Mouse (Mus musculus) cerebellum, adult (tissue): ENCODE results near the gene Cntrob.

Experiments used
- ATAC-seq: cut with Nextera tagmentation; 2 replicates; pipeline ENCODE4 v1.9.2; 2017; ENCODE audit warnings: mild to moderate bottlenecking, moderate library complexity, mixed read lengths; ENCODE audit not compliant: insufficient number of reproducible peaks, low FRiP score, low TSS enrichment

Cntrob gene

GRCm38 (mm10) chr11:69323667-69324111, at the start of gene Cntrob, which contains the start of gene Trappc1:
Gene Cntrob (minus strand): TSS chr11:69323775.
Gene Trappc1 (plus strand): TSS chr11:69323980.
- ATAC-seq, result peak; percentile 95

- no peak for ATAC-seq
These were observed 49.2 kb upstream of the Cntrob start for GRCm38 (mm10) chr11:69372780-69373170.

GRCm38 (mm10) chr11:69372056-69372779, 48.6 kb upstream of the Cntrob start:
- peak; percentile 76; the same call in 1 of the 2 replicates for ATAC-seq

- ATAC-seq, result no peak
These were observed 48.0 kb upstream of the Cntrob start for GRCm38 (mm10) chr11:69371601-69372000.

DNA sequence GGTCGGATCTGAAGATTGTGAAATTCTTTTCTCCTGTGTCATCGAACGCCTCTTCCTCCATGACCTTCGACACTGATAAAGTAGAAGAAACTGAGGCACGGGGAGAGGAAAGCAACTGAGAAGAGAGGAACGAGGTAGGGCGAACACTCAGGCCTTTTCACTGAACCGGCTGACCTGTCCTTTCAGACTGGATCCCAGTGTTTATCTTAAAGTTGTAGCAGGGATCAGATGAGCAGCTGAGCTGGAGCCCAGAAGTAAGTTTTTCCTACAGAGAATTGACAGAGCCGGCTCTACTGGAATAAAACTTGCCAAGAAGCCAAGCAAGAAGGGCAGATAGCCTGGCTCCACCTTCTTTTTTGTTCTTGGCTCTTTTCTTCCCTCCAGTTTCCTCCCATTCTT, 47.2 kb upstream of the Cntrob start:
- no peak for ATAC-seq

GRCm38 (mm10) chr11:69369990-69370816, 46.6 kb upstream of the Cntrob start:
- ATAC-seq, result no peak

GRCm38 (mm10) chr11:69369215-69369989, 45.8 kb upstream of the Cntrob start, which contains the start of gene Chd3:
Gene Chd3 (minus strand): TSS chr11:69369406.
- no peak for ATAC-seq

DNA sequence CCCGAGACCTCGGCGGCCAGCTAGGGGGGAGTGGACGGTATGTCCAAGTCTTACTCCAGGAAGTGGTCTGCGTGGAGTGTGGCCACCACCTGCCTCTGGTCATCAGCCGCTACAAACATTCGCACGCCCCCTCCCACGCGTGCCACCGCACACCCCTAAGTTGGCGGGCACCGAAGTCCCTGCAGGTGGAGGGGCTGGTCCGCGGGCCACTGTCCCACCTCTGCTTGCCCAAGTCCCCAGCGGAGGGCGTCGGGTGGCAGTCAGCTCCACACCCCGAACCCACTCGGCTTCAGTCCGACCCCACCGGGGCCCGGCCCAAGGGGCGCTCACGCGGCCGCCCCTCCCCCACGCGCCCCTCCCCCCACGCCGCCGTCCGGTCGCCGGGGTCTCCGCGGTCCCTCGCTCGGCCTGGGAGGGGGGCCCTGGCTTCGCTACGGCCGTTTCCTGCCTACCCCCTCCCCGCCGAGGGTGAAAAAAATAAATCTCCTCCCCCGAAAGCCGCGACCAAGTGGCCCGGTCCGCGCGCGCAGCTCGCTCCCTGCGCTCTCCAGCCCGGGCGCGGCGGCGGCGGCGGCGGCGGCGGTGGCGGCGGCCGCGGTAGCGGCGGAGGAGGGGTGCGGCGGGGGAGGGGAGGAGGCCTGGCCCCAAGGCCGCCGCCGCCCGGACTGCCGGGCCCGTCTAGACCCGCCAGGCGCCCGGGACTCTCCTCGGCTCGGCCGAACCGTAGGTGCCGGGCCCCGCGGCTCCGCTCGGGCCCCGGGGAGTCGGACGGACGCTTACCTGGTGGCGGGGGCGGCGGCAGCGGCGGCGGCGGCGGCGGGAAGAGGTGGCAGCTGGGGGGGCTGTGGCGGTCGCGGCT, 45.0 kb upstream of the Cntrob start:
- no peak for ATAC-seq

DNA sequence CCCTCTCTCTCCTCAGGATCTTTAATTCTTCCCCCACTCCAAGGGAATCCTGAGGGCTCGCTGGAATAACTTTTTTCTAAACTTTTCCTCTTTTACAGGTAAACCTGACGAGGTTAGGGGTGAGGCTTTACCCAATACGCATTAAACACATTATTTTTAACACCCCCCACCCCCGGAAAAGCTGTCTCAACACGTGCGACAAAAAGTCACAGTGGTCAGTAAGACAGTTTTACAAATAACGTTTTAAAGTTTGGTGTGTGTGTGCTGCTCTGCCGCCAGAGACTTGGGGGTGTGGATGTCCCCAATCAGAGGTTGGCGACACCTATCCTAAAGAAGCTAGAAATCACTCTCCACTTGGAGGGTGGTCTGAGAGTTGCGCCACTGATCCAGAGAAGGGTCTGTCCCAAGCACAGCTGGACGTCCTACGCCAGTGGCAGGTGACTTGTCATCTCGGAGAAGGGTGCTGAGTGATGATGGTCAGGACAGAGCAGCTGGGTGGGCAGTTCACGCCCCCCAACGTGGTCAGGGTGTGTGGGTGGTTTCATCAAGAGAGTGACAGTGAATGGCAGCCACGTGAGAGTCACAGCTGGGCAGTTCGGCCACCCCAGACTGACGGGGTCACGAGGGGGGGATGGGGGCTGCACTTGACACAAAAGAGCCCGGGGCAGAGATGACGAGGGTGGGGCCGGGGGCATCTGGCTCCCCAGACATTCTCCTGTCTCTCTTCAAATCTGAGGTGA, 44.2 kb upstream of the Cntrob start:
- no peak for ATAC-seq

DNA sequence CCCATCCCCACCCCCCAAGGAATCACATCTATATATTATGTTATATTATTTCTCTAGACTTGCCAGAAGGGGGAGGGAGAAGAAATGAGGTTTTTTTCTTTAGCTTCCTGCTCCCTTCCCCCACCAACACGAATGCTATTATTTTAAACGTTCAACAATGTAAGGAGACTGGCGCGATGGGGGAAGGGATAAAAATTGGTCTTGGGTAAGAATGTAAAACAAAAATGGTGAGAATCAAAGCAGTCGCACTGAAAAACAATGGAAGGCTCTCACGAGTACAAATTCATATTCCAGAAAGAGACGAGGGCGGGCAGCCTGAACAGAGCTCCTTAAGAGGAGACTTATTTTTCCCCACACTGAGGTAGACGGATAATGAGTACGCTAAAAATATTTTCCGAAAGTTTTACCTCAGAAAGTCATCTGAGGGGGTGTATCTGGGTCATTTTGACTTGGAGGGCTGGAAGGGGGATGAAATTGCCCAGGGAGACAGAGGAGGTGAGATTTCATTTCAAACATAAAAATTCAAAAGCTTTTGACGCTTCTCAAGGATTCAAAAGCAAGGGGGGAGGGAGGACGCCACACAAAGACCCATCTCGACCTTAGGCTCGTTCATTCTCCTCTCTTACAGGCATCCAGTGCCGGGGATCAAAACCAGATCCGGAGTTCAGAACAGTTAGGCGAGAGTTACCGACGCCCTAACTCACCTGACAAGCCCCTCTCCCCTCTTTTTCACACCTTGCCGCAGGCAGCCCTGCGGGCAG, 43.5 kb upstream of the Cntrob start:
- no peak for ATAC-seq

DNA sequence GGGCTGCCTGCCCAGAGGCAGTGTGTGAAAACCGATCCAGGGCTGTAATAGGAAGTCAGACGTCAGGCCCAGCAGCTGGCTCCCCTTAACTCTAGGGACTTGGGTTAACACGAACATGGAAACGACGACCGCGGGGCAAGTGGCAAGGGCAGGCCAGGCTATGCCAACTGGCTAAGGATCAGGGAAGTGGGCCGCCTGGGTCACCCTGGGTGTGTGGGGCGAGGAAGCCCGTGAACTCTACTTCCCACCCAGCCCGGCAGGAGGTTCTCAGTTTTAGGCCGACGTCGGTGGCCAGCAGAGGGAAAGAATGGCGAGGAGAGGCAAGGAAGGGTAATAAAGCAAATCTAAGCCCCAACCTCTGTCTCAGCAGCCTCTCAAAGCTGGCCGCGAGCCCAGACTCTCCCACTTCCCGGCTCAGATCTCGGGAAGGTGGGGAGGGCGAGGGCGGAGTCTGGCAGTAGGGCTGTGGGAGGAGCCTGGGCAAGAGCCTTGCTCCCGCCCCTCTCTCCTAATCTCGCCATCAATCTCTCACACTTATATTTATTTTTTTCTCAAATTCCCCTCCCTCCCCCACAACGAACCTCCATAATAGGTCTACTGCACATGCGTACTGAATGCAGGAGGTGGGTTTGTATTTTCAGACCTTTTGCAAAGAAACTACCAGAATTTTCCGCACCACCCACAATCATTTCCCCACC, 42.7 kb upstream of the Cntrob start:
- no peak for ATAC-seq

DNA sequence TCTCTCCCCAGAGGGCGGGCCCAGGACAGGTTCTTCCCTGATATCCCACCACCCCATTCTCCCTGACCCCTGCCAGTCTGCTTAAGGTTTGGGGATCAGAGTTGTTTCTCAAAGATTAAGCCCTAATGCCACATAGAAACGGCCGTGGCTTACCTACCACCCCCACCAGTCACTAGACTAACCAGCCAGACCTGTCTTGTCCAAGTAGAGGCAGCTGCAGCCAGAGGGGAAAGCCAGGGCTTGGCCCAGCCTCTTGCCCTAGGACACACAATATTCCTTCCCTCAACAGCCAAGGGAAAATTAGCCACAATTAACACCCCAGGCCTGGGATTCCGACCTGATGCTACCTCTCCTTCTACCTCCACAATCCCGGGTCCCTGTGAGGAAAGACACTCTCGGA, 42.1 kb upstream of the Cntrob start:
- no peak for ATAC-seq

GRCm38 (mm10) chr11:69364910-69365309, 41.3 kb upstream of the Cntrob start:
- 0 out of 2 replicates have a peak, but pooled peaks have one; percentile 37 for ATAC-seq

DNA sequence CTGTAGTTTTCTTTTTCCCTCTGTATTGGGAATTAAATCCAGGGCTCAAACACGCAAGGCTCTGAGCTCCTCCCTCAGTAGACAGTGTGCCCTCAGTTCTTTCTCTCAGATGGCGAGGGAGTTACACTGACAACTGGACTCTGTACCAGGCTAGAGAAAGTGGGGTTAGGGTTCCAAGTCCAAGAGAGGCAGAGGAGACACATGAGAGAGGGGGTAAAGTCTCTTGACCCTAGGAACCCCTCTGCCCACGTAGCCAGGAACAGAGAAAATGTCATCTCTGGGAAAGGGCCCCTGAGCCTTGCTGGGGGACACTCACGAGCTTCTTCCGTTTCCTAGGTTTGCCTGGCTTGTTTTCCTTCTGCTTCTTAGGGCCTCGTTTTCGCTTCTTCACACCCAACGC, 40.8 kb upstream of the Cntrob start:
- ATAC-seq, result no peak

- ATAC-seq, result no peak
These were observed 38.9 kb upstream of the Cntrob start for GRCm38 (mm10) chr11:69362479-69362878.

DNA sequence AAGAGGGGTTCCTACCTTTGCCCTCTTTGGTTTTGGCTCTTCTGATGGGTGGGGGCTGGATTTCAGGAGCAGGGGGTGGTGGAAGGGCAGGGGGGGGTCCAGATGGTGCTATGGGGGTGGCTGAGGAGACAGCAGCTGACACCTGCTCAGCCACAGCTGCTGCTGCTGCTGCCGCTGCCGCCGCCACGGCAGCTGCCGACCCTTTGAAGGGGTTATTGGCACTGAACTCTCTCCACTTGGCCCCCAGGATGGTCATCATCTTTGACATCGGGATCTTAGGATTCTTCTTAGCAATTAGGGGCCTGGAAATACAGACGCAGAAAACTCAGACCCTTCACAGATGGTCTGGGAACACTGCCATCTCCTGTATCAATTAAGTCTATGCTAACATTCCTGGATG, 38.4 kb upstream of the Cntrob start:
- ATAC-seq, result no peak

DNA sequence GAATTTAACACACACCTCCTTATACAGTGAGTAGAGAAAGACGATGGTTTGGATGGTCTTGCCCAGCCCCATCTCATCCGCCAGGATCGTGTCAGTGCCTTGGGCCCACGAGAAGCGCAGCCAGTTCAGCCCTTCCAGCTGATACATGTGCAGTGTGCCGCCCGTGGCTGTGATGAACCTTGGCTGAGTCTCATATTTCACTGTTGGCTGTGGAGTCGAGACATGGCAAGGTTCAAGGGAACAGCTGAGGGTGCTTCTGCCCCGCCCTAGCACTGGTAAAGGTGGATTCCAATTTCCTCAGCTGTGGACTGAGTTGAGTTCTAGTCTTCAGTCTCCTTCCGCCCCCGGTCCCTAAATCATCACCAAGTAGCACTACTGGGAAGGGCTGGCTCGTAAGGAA, 34.1 kb upstream of the Cntrob start:
- ATAC-seq, result no peak

- ATAC-seq, result no peak
These were observed 33.0 kb upstream of the Cntrob start for GRCm38 (mm10) chr11:69356544-69356943.
